Mouse (Mus musculus): ENCODE data around the gene Mapk12. TPM values are rescaled to one million over a fixed set of nuclear protein-coding genes. Genes with fewer than 3 reads are reported as not detected.
A peak's percentile ranks its signal among the peaks of the same experiment; 100 is the strongest.

Mapk12 gene
- polyA plus RNA-seq, 1 experiment: not detected

GRCm38 (mm10) chr15:89178954-89179629, 38.6 kb upstream of the Mapk12 start:
- peaks cover 97% of the 10 kb centered on the region for H3K4me1 ChIP-seq
- H3K4me3 ChIP-seq (replicated peaks): peak overlapping the region; percentile 95
- TF ChIP-seq FLI1 (IDR thresholded peaks at IDR 0.05; ENCODE audit: low read length) (no peak), GATA1 (IDR thresholded peaks at IDR 0.05; ENCODE audit: borderline replicate concordance, low read length) (no peak)
- no peaks in the 10 kb centered on the region for H3K36me3 ChIP-seq (replicated peaks; ENCODE audit: low read length)
- H3K27me3 ChIP-seq (replicated peaks): peaks cover 72% of the 10 kb centered on the region
- no peaks in the 10 kb centered on the region for H3K9me3 ChIP-seq

DNA sequence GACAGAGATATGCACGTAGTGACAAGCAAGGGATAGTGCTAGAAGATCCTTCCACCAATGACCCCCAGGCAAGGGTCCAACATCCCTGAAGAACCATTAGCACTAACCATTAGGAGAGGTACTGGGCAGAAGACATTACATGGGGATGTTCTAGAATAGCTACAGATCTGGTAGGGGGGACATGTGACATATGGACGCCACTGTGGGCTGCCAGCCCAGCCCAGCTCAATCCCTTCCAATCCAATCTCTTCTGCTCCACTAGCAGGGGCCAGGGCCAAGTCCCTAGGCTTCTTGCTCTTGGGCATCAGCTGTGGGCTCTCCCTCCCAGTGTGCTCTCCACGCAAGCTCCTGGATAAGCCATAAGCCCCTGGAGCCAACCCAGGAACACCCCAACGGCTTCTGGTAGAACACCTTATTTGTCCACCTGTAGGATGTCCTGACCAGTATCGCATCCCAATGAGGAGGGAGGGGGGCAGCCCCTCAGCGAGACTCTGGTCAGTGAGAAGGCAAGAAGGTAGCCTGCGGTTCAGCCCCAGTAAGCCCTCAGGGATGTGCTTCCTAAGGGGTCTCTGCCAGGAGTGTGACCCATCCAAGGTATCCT, 37.9 kb upstream of the Mapk12 start:
- peak overlapping the region; percentile 95 for H3K4me3 ChIP-seq (replicated peaks)
- peaks cover 77% of the 10 kb centered on the region for H3K27me3 ChIP-seq (replicated peaks)
- peaks cover 99% of the 10 kb centered on the region for H3K4me1 ChIP-seq
- TF ChIP-seq GATA1 (IDR thresholded peaks at IDR 0.05; ENCODE audit: borderline replicate concordance, low read length) (no peak), FLI1 (IDR thresholded peaks at IDR 0.05; ENCODE audit: low read length) (no peak)
- H3K36me3 ChIP-seq (replicated peaks; ENCODE audit: low read length): no peaks in the 10 kb centered on the region
- no peaks in the 10 kb centered on the region for H3K9me3 ChIP-seq

- Histone ChIP-seq H3K4me1 (peaks cover 99% of the 10 kb centered on the region), H3K27me3 (replicated peaks) (peaks cover 81% of the 10 kb centered on the region), H3K36me3 (replicated peaks; ENCODE audit: low read length) (no peaks in the 10 kb centered on the region), H3K9me3 (no peaks in the 10 kb centered on the region), H3K4me3 (replicated peaks) (peak overlapping the region; percentile 95)
- TF ChIP-seq FLI1 (IDR thresholded peaks at IDR 0.05; ENCODE audit: low read length): no peak
- TF ChIP-seq GATA1 (IDR thresholded peaks at IDR 0.05; ENCODE audit: borderline replicate concordance, low read length): no peak
These were observed 37.2 kb upstream of the Mapk12 start for GRCm38 (mm10) chr15:89177576-89178259.

- Histone ChIP-seq H3K4me3 (replicated peaks) (peak overlapping the region; percentile 81), H3K9me3 (no peaks in the 10 kb centered on the region), H3K36me3 (replicated peaks; ENCODE audit: low read length) (no peaks in the 10 kb centered on the region), H3K4me1 (peaks cover 99% of the 10 kb centered on the region), H3K27me3 (replicated peaks) (peaks cover 87% of the 10 kb centered on the region)
- TF ChIP-seq GATA1 (IDR thresholded peaks at IDR 0.05; ENCODE audit: borderline replicate concordance, low read length) (no peak), FLI1 (IDR thresholded peaks at IDR 0.05; ENCODE audit: low read length) (no peak)
These were observed 36.6 kb upstream of the Mapk12 start for GRCm38 (mm10) chr15:89177121-89177520.

- Histone ChIP-seq H3K27me3 (replicated peaks) (peaks cover 95% of the 10 kb centered on the region), H3K4me1 (peaks cover 91% of the 10 kb centered on the region), H3K9me3 (no peaks in the 10 kb centered on the region)
These were observed 35.1 kb upstream of the Mapk12 start for GRCm38 (mm10) chr15:89175411-89176155.

DNA sequence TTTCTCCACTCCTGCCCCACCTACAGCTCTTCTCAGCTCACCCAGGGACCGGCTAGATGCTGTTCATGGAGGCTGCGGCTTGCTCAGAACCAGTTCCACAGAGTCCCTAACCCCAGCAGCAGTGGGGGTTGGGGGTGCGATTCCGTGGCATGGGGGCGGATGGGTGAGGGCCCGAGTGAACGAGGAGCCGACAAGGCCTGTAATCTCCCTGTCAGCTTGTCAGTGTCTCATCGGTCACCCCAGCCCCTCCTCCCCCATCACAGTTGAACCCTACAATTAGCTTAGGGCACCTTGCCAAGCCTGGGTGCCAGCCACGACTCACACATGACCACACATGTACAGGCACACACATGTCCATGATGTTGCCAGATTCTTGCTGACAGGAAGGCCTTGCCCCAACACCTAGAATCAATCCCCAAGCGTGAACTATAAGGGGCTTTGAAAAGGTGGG, 34.4 kb upstream of the Mapk12 start:
- Histone ChIP-seq H3K27me3 (replicated peaks) (peaks cover 95% of the 10 kb centered on the region), H3K36me3 (replicated peaks; ENCODE audit: low read length) (peaks cover 3% of the 10 kb centered on the region), H3K9me3 (no peaks in the 10 kb centered on the region), H3K4me3 (replicated peaks) (no peak overlapping the region), H3K4me1 (peaks cover 91% of the 10 kb centered on the region)
- TF ChIP-seq GATA1 (IDR thresholded peaks at IDR 0.05; ENCODE audit: borderline replicate concordance, low read length) (no peak), FLI1 (IDR thresholded peaks at IDR 0.05; ENCODE audit: low read length) (no peak)

More at GRCm38 (mm10) chr15:89175411-89176155, 35.1 kb upstream of the Mapk12 start:
- TF ChIP-seq GATA1 (IDR thresholded peaks at IDR 0.05; ENCODE audit: borderline replicate concordance, low read length) (no peak), FLI1 (IDR thresholded peaks at IDR 0.05; ENCODE audit: low read length) (no peak)
- Histone ChIP-seq H3K36me3 (replicated peaks; ENCODE audit: low read length) (no peaks in the 10 kb centered on the region), H3K4me3 (replicated peaks) (no peak overlapping the region)

DNA sequence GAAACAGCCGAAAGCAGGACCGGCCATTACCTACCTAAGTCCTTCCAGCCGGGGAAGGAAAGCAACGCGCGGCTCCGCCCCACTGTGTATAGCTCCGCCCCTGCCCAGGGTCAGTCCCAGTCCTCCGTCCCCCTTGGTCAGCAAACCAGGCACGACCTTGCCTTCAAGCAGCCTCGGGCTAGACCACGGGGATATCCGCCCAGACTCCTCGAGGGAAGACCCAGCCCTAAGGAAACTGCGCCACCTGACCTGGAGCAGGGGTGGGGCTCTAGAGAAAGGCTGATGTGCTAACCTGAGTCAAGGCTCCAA, 33.4 kb upstream of the Mapk12 start:
- TF ChIP-seq FLI1 (IDR thresholded peaks at IDR 0.05; ENCODE audit: low read length) (no peak), GATA1 (IDR thresholded peaks at IDR 0.05; ENCODE audit: borderline replicate concordance, low read length) (no peak)
- Histone ChIP-seq H3K36me3 (replicated peaks; ENCODE audit: low read length) (peaks cover 14% of the 10 kb centered on the region), H3K4me1 (peaks cover 87% of the 10 kb centered on the region), H3K9me3 (no peaks in the 10 kb centered on the region), H3K4me3 (replicated peaks) (peak overlapping the region; percentile 89), H3K27me3 (replicated peaks) (peaks cover 96% of the 10 kb centered on the region)

- Histone ChIP-seq H3K27me3 (replicated peaks) (peaks cover 92% of the 10 kb centered on the region), H3K4me3 (replicated peaks) (peak overlapping the region; percentile 89), H3K9me3 (no peaks in the 10 kb centered on the region), H3K36me3 (replicated peaks; ENCODE audit: low read length) (peaks cover 16% of the 10 kb centered on the region), H3K4me1 (peaks cover 81% of the 10 kb centered on the region)
- TF ChIP-seq FLI1 (IDR thresholded peaks at IDR 0.05; ENCODE audit: low read length): no peak
- no peak for TF ChIP-seq GATA1 (IDR thresholded peaks at IDR 0.05; ENCODE audit: borderline replicate concordance, low read length)
These were observed 32.8 kb upstream of the Mapk12 start for GRCm38 (mm10) chr15:89173024-89173905.
